Mouse (Mus musculus): Measurements from ENCODE around the gene Sh3rf1. TPM values are rescaled to one million over a fixed set of nuclear protein-coding genes. Genes with fewer than 3 reads are reported as not detected.
"Not testable (repeated sequence)": the region's sequence is repeated elsewhere in the genome, so short reads cannot be mapped to it uniquely, and the experiment has no call there.

Sh3rf1 gene
- total and polyA plus RNA-seq, 2 experiments from 2014 or later = 17.9 to 31.3 TPM

DNA sequence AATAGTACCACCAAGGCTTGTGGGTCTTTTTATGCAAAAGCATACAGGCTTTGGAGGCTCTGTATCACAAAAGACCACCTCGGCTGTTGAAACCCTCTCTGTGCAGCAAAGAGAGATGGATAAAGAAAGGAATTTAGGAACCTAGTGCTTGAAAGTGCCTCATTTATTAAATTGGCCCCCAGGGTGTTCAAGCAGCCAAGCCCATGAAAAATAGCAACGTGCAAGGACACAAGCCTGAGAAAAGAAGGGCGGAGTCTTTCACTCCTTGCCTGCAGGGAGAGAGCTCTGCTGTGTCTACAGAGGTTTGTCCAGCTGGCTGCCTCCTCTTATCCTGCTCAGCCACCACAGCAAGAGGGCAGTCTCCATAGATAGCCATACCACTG lies 180.5 kb downstream of the Sh3rf1 start:
- Histone ChIP-seq H3K4me1 (ENCODE audit: insufficient read depth, low read length) (peaks cover 7% of the 10 kb centered on the region; the same call in 1 of the 2 replicates), H3K4me2 (ENCODE audit: low read depth, low read length) (no peak overlapping the region), H3K9me3 (ENCODE audit: low read length) (no peaks in the 10 kb centered on the region), H3K27me3 (ENCODE audit: insufficient read depth, low read length) (no peaks in the 10 kb centered on the region), H3K4me3 (ENCODE audit: low read length) (no peak overlapping the region), H3K36me3 (ENCODE audit: insufficient read depth, low read length) (no peaks in the 10 kb centered on the region), H3K9ac (replicated peaks; ENCODE audit: low read length) (no peak overlapping the region), H3K27ac (peak overlapping the region; percentile 37; the same call in 1 of the 2 replicates)
- TF ChIP-seq CTCF (IDR thresholded peaks at IDR 0.05; ENCODE audit: low read depth) = no peak
- 22% methylated on average over 3 of the region's 3 CpGs for WGBS
- ATAC-seq = peak; percentile 54
- DNase-seq (ENCODE audit: low spot score) = no peak

DNA sequence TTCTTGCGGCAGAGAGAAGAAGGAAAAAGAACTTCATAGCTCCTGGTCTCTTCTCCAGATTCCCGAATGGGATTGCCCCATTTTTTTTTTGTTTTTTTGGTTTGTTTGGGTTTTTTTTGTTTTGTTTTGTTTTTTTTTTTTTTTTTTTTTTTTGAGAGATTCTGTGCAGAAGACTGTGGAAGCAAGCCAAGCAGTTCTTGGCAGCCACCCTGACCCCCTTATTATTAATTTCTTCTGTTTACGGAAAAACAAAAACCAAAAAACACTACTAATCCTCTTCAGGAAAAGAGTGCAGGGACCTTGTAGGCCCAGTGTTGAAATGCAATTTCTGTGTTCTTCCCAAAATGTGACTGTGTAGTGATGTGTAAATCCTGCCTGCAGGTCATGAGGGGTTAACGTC lies 185.4 kb downstream of the Sh3rf1 start:
- WGBS = 61% methylated on average over 4 of the region's 4 CpGs

DNA sequence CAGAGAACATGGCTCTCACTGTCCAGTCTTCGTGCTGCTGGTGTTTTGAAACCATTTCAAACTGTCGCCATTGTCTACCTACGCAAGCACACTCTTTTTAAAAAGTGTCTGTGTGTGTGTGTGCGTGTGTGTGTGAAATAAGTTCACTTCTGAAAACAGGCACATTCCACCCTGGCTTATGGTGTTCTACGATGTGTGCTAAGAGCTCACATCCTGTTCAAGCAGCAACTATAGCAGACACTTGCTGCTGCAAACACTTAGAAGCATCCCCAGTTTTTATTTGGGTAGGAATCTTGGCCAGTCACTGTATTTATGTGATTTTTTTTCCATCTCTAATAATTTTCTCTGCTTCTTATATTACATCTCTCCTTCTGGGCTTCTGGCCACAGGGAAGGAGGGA lies 186.0 kb downstream of the Sh3rf1 start:
- H3K4me1 ChIP-seq (ENCODE audit: insufficient read depth, low read length); ATAC-seq; H3K4me3 ChIP-seq (ENCODE audit: low read length); H3K27ac ChIP-seq; DNase-seq (ENCODE audit: low spot score); H3K9ac ChIP-seq (replicated peaks; ENCODE audit: low read length); H3K4me2 ChIP-seq (ENCODE audit: low read depth, low read length); H3K27me3 ChIP-seq (ENCODE audit: insufficient read depth, low read length); H3K9me3 ChIP-seq (ENCODE audit: low read length); H3K36me3 ChIP-seq (ENCODE audit: insufficient read depth, low read length): not testable (repeated sequence)
- WGBS = 79% methylated on average over 5 of the region's 5 CpGs

More for the DNA sequence above, 185.4 kb downstream of the Sh3rf1 start:
- no peaks in the 10 kb centered on the region for H3K4me1 ChIP-seq (ENCODE audit: insufficient read depth, low read length)
- DNase-seq (ENCODE audit: low spot score) = no peak
- no peak overlapping the region for H3K4me2 ChIP-seq (ENCODE audit: low read depth, low read length)
- H3K4me3 ChIP-seq (ENCODE audit: low read length) = no peak overlapping the region
- no peak for TF ChIP-seq CTCF (IDR thresholded peaks at IDR 0.05; ENCODE audit: low read depth)
- H3K9ac ChIP-seq (replicated peaks; ENCODE audit: low read length) = no peak overlapping the region
- no peak overlapping the region for H3K27ac ChIP-seq
- H3K36me3 ChIP-seq (ENCODE audit: insufficient read depth, low read length) = no peaks in the 10 kb centered on the region
- no peaks in the 10 kb centered on the region for H3K9me3 ChIP-seq (ENCODE audit: low read length)
- ATAC-seq = no peak
- no peaks in the 10 kb centered on the region for H3K27me3 ChIP-seq (ENCODE audit: insufficient read depth, low read length)

DNA sequence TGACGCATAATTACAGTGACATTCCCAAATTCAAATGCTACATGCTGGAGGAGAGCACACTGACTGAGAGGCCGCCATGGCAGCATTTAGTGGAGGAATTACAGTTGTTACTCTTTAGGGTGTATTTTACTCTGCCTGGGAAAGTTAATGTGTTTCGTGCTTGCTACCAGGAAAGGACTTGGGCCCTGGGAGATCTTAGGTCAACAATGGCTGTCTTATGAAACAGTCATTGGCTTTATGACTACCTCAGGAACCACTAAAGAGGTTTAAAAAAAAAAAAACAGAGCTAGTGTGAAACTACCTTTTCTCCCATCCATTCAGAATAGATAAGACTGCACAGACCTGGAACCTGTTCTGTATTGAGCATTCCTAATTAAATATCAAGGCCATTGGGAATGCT lies 195.8 kb downstream of the Sh3rf1 start:
- no peak for TF ChIP-seq CTCF (IDR thresholded peaks at IDR 0.05; ENCODE audit: low read depth)
- ATAC-seq (no peak), DNase-seq (ENCODE audit: low spot score) (no peak)
- 85% methylated on average over 3 of the region's 3 CpGs for WGBS
- H3K27me3 ChIP-seq (ENCODE audit: insufficient read depth, low read length) = no peaks in the 10 kb centered on the region
- no peaks in the 10 kb centered on the region for H3K4me1 ChIP-seq (ENCODE audit: insufficient read depth, low read length)
- H3K4me3 ChIP-seq (ENCODE audit: low read length) = no peak overlapping the region
- no peak overlapping the region for H3K4me2 ChIP-seq (ENCODE audit: low read depth, low read length)
- no peaks in the 10 kb centered on the region for H3K36me3 ChIP-seq (ENCODE audit: insufficient read depth, low read length)
- no peak overlapping the region for H3K9ac ChIP-seq (replicated peaks; ENCODE audit: low read length)
- no peaks in the 10 kb centered on the region for H3K9me3 ChIP-seq (ENCODE audit: low read length)
- no peak overlapping the region for H3K27ac ChIP-seq

DNA sequence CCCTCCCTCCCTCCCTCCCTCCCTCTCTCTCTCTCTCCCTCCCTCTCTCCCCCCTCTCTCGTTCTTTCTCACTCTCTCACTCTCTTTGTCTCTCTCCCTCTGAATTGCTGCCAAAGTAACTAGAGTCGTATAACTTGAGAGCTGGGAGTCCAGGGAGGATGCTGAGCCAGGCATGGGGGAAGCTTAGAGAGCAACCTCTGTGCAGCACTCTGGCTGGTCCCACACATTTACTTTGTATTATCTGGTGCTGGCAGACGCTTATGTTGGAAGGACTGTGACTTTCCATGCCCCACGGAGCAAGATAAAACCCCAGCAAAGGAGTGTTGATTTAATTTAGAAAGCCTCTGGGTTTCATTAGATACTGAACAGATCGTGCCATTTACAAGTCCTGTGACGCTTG lies 196.5 kb downstream of the Sh3rf1 start:
- WGBS = 13% methylated on average over 6 of the region's 6 CpGs
- Histone ChIP-seq H3K4me3 (ENCODE audit: low read length) (no peak overlapping the region), H3K4me1 (ENCODE audit: insufficient read depth, low read length) (no peaks in the 10 kb centered on the region), H3K27ac (no peak overlapping the region), H3K9ac (replicated peaks; ENCODE audit: low read length) (no peak overlapping the region), H3K9me3 (ENCODE audit: low read length) (no peaks in the 10 kb centered on the region), H3K4me2 (ENCODE audit: low read depth, low read length) (no peak overlapping the region), H3K36me3 (ENCODE audit: insufficient read depth, low read length) (no peaks in the 10 kb centered on the region), H3K27me3 (ENCODE audit: insufficient read depth, low read length) (no peaks in the 10 kb centered on the region)
- ATAC-seq (0 out of 2 replicates have a peak, but pooled peaks have one; percentile 39), DNase-seq (ENCODE audit: low spot score) (peak; percentile 59)
- TF ChIP-seq CTCF (IDR thresholded peaks at IDR 0.05; ENCODE audit: low read depth) = no peak

DNA sequence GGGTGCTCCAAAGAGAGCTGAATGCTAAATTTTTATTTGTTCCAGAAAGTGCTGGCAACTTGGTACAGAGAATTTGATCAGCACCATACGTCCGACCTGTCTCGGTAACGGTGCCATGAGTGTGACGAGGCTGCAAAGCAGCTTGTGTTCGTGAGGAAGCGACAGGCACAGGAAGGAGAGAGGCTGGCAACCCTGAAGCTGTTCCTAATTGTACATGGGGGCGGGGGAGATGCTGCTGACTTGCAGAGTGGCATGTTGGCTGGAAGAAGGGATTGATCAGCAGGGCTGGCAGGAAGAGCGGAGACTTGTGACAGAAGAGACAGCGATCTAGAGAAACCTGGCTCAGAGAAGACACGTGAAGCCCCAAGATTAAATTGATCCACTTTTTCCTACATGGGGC lies 197.9 kb downstream of the Sh3rf1 start:
- ATAC-seq = 0 out of 2 replicates have a peak, but pooled peaks have one; percentile 43
- Histone ChIP-seq H3K36me3 (ENCODE audit: insufficient read depth, low read length) (no peaks in the 10 kb centered on the region), H3K4me2 (ENCODE audit: low read depth, low read length) (no peak overlapping the region), H3K27ac (no peak overlapping the region), H3K4me3 (ENCODE audit: low read length) (no peak overlapping the region), H3K27me3 (ENCODE audit: insufficient read depth, low read length) (no peaks in the 10 kb centered on the region), H3K4me1 (ENCODE audit: insufficient read depth, low read length) (no peaks in the 10 kb centered on the region), H3K9ac (replicated peaks; ENCODE audit: low read length) (no peak overlapping the region), H3K9me3 (ENCODE audit: low read length) (no peaks in the 10 kb centered on the region)
- TF ChIP-seq CTCF (IDR thresholded peaks at IDR 0.05; ENCODE audit: low read depth) = no peak
- peak; percentile 46 for DNase-seq (ENCODE audit: low spot score)
- 43% methylated on average over 11 of the region's 11 CpGs for WGBS

DNA sequence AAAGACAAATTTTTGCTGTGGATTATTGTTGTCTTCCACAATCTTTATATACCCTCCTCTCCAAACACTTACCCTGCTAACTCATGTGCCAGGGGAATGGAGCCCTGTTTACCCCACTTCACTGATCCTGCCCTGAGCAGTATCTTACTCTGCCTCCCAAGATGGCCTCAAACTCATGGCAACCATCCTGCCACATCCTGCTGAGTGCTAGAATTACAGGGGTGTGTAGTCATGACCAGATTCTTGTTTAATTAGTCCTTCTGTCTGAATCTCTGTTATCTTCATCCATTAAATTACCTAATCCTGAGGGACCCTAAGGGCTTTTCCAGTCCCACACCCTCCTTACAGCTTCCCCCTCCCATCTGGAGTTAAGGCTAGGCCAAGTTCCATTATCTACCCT lies 201.5 kb downstream of the Sh3rf1 start:
- H3K4me1 ChIP-seq (ENCODE audit: insufficient read depth, low read length) = no peaks in the 10 kb centered on the region
- no peak for DNase-seq (ENCODE audit: low spot score)
- no peak for TF ChIP-seq CTCF (IDR thresholded peaks at IDR 0.05; ENCODE audit: low read depth)
- H3K4me2 ChIP-seq (ENCODE audit: low read depth, low read length) = no peak overlapping the region
- no peak overlapping the region for H3K27ac ChIP-seq
- no peaks in the 10 kb centered on the region for H3K27me3 ChIP-seq (ENCODE audit: insufficient read depth, low read length)
- no peaks in the 10 kb centered on the region for H3K9me3 ChIP-seq (ENCODE audit: low read length)
- no peak overlapping the region for H3K9ac ChIP-seq (replicated peaks; ENCODE audit: low read length)
- H3K4me3 ChIP-seq (ENCODE audit: low read length) = no peak overlapping the region
- no peak for ATAC-seq
- no peaks in the 10 kb centered on the region for H3K36me3 ChIP-seq (ENCODE audit: insufficient read depth, low read length)
